Mouse (Mus musculus): Measurements from ENCODE around the gene Igf2r. TPM values are rescaled to one million over a fixed set of nuclear protein-coding genes. Genes with fewer than 3 reads are reported as not detected.

Igf2r gene
- polyA plus RNA-seq, 1 experiment from 2014 or later = 13.0 TPM

DNA sequence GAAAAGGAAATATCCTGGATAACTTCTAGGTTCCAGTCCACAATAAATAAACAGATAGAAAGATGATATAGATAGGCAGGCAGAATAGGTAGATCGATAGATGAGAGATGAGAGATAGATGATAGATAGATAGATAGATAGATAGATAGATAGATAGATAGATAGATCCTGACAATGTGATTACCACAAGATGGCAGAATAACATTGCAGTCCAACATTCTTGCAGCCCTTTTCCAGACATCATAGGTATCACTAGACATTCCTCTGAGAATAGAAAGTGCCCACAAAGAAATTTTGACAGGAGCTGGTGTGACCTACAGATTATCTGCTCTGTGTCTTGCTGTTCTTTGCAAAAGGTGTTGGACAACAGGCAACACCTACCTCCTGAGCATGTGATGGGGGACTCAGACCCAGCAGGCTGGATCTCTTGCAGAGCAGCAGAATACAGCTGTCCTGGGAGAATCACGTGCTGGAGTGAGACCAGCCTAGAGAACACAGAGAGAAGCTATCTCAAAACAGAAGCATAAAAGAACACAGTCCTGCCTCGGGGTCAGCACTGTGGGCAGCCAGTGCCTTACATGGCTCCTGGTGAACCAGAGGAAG lies 28.1 kb upstream of the Igf2r start:
- H3K4me1 ChIP-seq (replicated peaks) = peaks cover 39% of the 10 kb centered on the region
- H3K27me3 ChIP-seq = no peaks in the 10 kb centered on the region
- no peak overlapping the region for H3K4me3 ChIP-seq (replicated peaks)
- WGBS (ENCODE audit: insufficient replicate concordance) = 56% methylated on average over 3 of the region's 3 CpGs
- no peaks in the 10 kb centered on the region for H3K9me3 ChIP-seq (replicated peaks)
- H3K27ac ChIP-seq (replicated peaks) = no peak overlapping the region
- H3K9ac ChIP-seq = no peak overlapping the region
- H3K36me3 ChIP-seq (replicated peaks) = no peaks in the 10 kb centered on the region
- ATAC-seq (ENCODE audit: insufficient read depth) = no peak
- no peak overlapping the region for H3K4me2 ChIP-seq

- 33% methylated on average over 3 of the region's 3 CpGs for WGBS (ENCODE audit: insufficient replicate concordance)
- Histone ChIP-seq H3K4me3 (replicated peaks) (no peak overlapping the region), H3K4me1 (replicated peaks) (peaks cover 46% of the 10 kb centered on the region), H3K27ac (replicated peaks) (peak overlapping the region; percentile 39), H3K9ac (no peak overlapping the region), H3K27me3 (no peaks in the 10 kb centered on the region), H3K36me3 (replicated peaks) (no peaks in the 10 kb centered on the region), H3K4me2 (no peak overlapping the region), H3K9me3 (replicated peaks) (no peaks in the 10 kb centered on the region)
- ATAC-seq (ENCODE audit: insufficient read depth) = 0 out of 2 replicates have a peak, but pooled peaks have one; percentile 19
These were observed 27.2 kb upstream of the Igf2r start for GRCm38 (mm10) chr17:12796633-12797032.

DNA sequence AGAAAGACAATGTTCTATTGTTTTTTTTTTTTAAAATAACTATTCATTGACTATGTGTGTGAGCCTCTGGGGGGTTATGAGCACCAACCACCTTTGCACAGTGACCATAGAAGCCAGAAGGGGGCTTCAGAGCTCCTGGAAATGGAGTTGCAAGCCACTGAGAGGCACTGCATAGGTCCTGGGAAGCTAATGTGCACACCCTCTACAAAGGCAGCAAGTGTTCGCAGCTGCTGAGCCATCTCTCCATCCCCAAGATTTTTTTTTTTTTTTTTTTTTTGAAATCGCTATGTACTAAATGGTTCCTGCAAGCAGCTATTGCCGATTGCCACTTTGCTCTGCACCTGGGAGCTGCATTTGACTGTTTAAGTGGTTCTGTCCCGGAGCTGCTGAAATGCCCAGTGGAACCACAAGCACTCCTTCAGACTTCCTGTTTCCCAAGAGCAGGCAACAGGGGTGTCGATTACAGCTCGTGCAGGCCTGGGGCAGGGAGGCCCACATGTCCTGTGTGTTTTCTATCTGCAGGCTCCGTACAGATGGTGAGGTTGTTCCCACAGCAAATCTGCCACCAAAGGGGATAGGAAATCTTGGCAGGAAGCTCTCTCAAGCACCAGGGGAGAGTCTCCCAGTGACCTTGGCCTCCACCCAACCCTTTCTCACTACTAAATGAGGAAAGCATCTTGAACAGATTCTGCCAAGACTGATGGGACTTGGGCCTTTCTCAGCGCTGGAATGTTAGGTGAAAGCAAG lies 24.4 kb upstream of the Igf2r start:
- no peak for ATAC-seq (ENCODE audit: insufficient read depth)
- Histone ChIP-seq H3K4me1 (replicated peaks) (peaks cover 66% of the 10 kb centered on the region), H3K36me3 (replicated peaks) (no peaks in the 10 kb centered on the region), H3K9ac (no peak overlapping the region), H3K27me3 (no peaks in the 10 kb centered on the region), H3K9me3 (replicated peaks) (no peaks in the 10 kb centered on the region), H3K4me3 (replicated peaks) (no peak overlapping the region), H3K27ac (replicated peaks) (peak overlapping the region; percentile 5; the same call in 1 of the 2 replicates), H3K4me2 (no peak overlapping the region)
- 18% methylated on average over 8 of the region's 8 CpGs for WGBS (ENCODE audit: insufficient replicate concordance)

DNA sequence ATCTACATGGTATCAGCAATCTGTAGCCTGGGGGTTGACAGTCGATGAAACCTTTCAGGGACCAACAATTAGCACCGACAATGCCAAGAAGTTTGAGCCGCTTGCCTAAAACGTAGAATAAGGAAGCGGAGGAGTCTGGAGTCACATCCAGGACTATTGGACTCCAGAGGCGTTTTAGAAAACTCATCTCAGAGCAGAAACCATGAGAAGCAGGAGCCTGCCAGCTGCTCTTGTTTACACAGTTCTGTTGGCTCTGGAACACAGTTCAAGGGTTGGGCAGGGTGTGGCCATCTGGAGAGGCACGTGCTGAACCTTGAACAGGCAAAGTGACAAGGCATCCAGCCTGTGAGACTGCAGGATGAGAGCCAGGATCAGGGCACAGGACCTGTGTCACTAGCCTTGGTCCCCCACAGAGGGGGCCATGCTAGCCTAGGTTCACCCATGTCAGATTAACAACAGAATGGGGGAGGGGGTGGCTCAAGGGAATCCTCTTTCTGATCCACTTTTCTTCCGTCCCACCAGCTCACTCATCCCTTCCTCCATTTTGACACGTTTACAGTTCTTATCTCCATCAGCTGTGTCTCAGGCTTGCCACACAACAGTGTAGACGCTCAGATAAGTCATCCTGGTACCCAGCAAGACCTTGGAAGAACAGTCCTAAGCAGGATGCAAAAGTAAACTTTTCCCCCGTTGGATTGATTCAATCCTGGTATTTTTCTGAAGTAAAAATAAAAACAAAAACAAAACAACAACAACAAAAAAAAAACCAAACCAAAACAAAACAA lies 23.1 kb upstream of the Igf2r start:
- H3K27ac ChIP-seq (replicated peaks) = peak overlapping the region; percentile 68
- 40% methylated on average over 11 of the region's 11 CpGs for WGBS (ENCODE audit: insufficient replicate concordance)
- H3K36me3 ChIP-seq (replicated peaks) = no peaks in the 10 kb centered on the region; the same call in 1 of the 2 replicates
- ATAC-seq (ENCODE audit: insufficient read depth) = peak; percentile 86
- no peak overlapping the region for H3K9ac ChIP-seq
- peak overlapping the region; percentile 30; the same call in 1 of the 2 replicates for H3K4me2 ChIP-seq
- no peaks in the 10 kb centered on the region for H3K9me3 ChIP-seq (replicated peaks)
- peaks cover 62% of the 10 kb centered on the region for H3K4me1 ChIP-seq (replicated peaks)
- H3K4me3 ChIP-seq (replicated peaks) = no peak overlapping the region
- H3K27me3 ChIP-seq = no peaks in the 10 kb centered on the region

- peak overlapping the region; percentile 70; the same call in 1 of the 2 replicates for H3K27ac ChIP-seq (replicated peaks)
- H3K36me3 ChIP-seq (replicated peaks) = no peaks in the 10 kb centered on the region; the same call in 1 of the 2 replicates
- H3K4me2 ChIP-seq = no peak overlapping the region
- H3K27me3 ChIP-seq = no peaks in the 10 kb centered on the region
- no peak overlapping the region for H3K4me3 ChIP-seq (replicated peaks)
- no peak for ATAC-seq (ENCODE audit: insufficient read depth)
- H3K4me1 ChIP-seq (replicated peaks) = peaks cover 58% of the 10 kb centered on the region
- 49% methylated on average over 4 of the region's 4 CpGs for WGBS (ENCODE audit: insufficient replicate concordance)
- no peak overlapping the region for H3K9ac ChIP-seq
- H3K9me3 ChIP-seq (replicated peaks) = no peaks in the 10 kb centered on the region
These were observed 22.0 kb upstream of the Igf2r start for GRCm38 (mm10) chr17:12791420-12791819.

DNA sequence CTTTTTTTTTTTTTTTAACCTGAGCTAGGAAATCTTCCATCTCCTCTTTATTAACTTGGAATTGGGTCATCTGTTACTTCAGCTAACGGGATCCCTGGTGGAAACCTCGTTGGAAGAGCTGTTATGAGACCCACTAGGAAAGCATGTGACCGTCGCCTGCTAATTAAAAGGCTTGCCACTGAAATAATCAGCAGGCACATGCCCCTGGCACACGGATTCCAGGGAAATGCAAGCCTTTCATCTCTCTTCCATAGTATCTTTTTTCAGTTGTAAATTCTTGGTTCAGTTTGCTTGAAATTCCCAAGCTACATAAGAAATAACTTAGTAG lies 21.6 kb upstream of the Igf2r start:
- Histone ChIP-seq H3K4me2 (no peak overlapping the region), H3K4me3 (replicated peaks) (no peak overlapping the region), H3K4me1 (replicated peaks) (peaks cover 58% of the 10 kb centered on the region), H3K36me3 (replicated peaks) (no peaks in the 10 kb centered on the region; the same call in 1 of the 2 replicates), H3K9me3 (replicated peaks) (no peaks in the 10 kb centered on the region), H3K27ac (replicated peaks) (peak overlapping the region; percentile 70), H3K27me3 (no peaks in the 10 kb centered on the region), H3K9ac (no peak overlapping the region)
- 46% methylated on average over 5 of the region's 5 CpGs for WGBS (ENCODE audit: insufficient replicate concordance)
- ATAC-seq (ENCODE audit: insufficient read depth) = no peak

DNA sequence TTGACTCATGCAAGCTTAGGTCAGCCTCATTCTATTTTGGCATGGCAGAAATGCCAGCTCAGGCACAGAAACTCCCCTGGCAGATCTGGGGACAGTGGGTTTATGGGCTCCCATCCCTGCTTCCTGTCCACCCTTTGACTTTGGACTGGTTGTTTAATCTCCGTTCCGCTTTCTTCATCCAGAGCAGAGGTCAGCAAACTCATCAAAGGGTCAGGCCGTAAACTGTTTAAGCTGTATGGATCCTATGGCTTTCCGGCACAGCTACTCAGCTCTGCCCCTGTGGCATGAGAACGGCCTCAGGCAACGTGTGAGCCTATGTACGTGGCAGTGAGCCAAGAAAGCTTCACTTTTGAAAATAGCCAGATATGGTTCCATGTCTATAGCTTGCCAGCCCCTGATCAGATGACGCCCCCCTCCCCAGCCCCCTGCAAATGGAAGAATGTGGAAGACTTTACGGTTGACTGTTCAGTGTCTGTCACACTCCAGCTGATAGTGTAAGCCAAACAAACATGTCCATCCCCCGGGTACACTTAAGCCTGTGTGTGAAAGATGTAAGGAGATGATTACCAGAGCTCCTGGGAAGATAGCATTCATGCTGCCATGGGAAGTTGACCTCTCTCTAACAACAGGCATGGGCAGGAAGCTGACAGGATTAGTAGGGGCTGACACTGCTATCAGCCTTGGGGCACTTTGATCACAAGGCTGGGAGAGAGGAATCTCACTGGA lies 21.1 kb upstream of the Igf2r start:
- Histone ChIP-seq H3K4me1 (replicated peaks) (peaks cover 57% of the 10 kb centered on the region), H3K4me3 (replicated peaks) (no peak overlapping the region), H3K27me3 (no peaks in the 10 kb centered on the region), H3K27ac (replicated peaks) (peak overlapping the region; percentile 70), H3K36me3 (replicated peaks) (no peaks in the 10 kb centered on the region; the same call in 1 of the 2 replicates), H3K9me3 (replicated peaks) (no peaks in the 10 kb centered on the region), H3K9ac (no peak overlapping the region), H3K4me2 (no peak overlapping the region)
- peak; percentile 51 for ATAC-seq (ENCODE audit: insufficient read depth)
- WGBS (ENCODE audit: insufficient replicate concordance) = 37% methylated on average over 10 of the region's 10 CpGs

DNA sequence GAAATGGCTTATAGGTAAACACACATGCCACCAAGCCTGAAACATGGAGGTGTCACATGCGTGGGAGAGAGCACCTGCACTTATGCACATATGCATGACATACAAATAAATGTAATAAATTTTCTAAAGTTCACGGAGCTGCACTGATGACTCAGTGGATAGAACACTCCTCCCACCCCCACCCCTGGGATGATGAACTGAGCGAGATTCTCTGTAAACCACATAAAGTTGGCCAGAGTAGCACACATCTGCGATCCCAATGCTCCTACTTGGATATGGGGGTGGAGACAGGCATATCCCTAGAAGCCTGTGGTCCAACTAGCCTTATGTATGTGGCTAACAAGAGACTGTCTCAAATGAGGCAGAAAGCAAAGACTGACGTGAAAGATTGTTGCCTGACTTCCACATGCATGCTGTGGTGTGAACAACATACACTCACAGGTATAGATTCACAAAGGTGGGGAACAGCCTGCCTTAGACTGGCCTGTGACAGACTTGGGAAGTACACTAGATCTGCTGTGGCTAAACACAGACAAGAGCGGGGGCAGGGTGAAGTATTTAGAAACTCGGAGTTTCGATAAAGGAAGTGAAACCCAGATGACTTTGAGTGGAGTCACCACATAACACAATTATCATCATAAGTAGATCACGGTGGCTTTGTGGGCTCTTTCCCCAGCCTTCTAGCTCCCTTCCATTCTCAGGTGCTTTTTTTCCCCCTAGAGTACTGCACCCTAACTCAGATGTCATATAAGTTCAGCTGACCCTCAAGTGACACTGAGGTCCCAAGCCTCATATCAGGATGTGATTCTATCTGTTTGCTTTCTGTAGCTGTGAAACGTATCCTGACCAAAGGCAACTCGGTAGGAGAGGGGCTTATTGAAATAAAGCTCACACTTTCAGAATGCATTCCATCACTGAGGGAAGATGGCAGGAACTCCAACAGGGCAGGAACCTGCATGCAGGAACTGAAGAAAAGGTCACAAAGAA lies 13.7 kb upstream of the Igf2r start:
- Histone ChIP-seq H3K9ac (no peak overlapping the region), H3K36me3 (replicated peaks) (no peaks in the 10 kb centered on the region; the same call in 1 of the 2 replicates), H3K4me1 (replicated peaks) (peaks cover 48% of the 10 kb centered on the region)

GRCm38 (mm10) chr17:12781101-12781500 lies 11.6 kb upstream of the Igf2r start:
- Histone ChIP-seq H3K9ac (no peak overlapping the region), H3K4me1 (replicated peaks) (peaks cover 48% of the 10 kb centered on the region), H3K4me2 (peak overlapping the region; percentile 51), H3K27ac (replicated peaks) (peak overlapping the region; percentile 45), H3K9me3 (replicated peaks) (no peaks in the 10 kb centered on the region), H3K4me3 (replicated peaks) (no peak overlapping the region), H3K27me3 (no peaks in the 10 kb centered on the region), H3K36me3 (replicated peaks) (no peaks in the 10 kb centered on the region)
- WGBS (ENCODE audit: insufficient replicate concordance) = 15% methylated on average over 5 of the region's 5 CpGs
- ATAC-seq (ENCODE audit: insufficient read depth) = peak; percentile 59; the same call in 1 of the 2 replicates

More for the DNA sequence above, 13.7 kb upstream of the Igf2r start:
- 33% methylated on average over 11 of the region's 11 CpGs for WGBS (ENCODE audit: insufficient replicate concordance)
- Histone ChIP-seq H3K4me2 (peak overlapping the region; percentile 11; the same call in 1 of the 2 replicates), H3K27ac (replicated peaks) (peak overlapping the region; percentile 33; the same call in 1 of the 2 replicates), H3K4me3 (replicated peaks) (no peak overlapping the region), H3K27me3 (no peaks in the 10 kb centered on the region), H3K9me3 (replicated peaks) (no peaks in the 10 kb centered on the region)
- no peak for ATAC-seq (ENCODE audit: insufficient read depth)

GRCm38 (mm10) chr17:12780125-12780524 lies 10.7 kb upstream of the Igf2r start:
- WGBS (ENCODE audit: insufficient replicate concordance) = 38% methylated on average over 8 of the region's 8 CpGs
- no peak for ATAC-seq (ENCODE audit: insufficient read depth)
- H3K9ac ChIP-seq = no peak overlapping the region
- H3K27ac ChIP-seq (replicated peaks) = peak overlapping the region; percentile 45
- no peak overlapping the region for H3K4me2 ChIP-seq
- H3K4me1 ChIP-seq (replicated peaks) = peaks cover 48% of the 10 kb centered on the region
- no peaks in the 10 kb centered on the region for H3K36me3 ChIP-seq (replicated peaks)
- H3K4me3 ChIP-seq (replicated peaks) = no peak overlapping the region
- no peaks in the 10 kb centered on the region for H3K9me3 ChIP-seq (replicated peaks)
- H3K27me3 ChIP-seq = no peaks in the 10 kb centered on the region
